Mouse (Mus musculus): ENCODE measurements around the gene A830018L16Rik.

GRCm38 (mm10) chr1:11406026-11406425 lies 7.9 kb upstream of the A830018L16Rik start:
- TF ChIP-seq POLR2A (IDR thresholded peaks at IDR 0.05; ENCODE audit: borderline replicate concordance, extremely low read depth, insufficient read depth, insufficient read length, poor library complexity, severe bottlenecking) (no peak), CTCF (IDR thresholded peaks at IDR 0.05; ENCODE audit: borderline replicate concordance, extremely low read depth, insufficient read depth, insufficient read length) (no peak)

All from brain, embryonic 14.5 days (tissue).